Mouse (Mus musculus) heart, adult 2 months (tissue): ENCODE results near the gene Robo1. TPM values are rescaled to one million over a fixed set of nuclear protein-coding genes. Genes with fewer than 3 reads are reported as not detected.

ENCODE experiments used
- DNase-seq, 2 experiments: peaks; one replicate each; pipeline ENCODE4 v3.0.0; 2021
- H3K27ac ChIP-seq: fragments of 200-600 bp; 2 replicates; pipeline ENCODE4 v1.8.1; 2022
- H3K27me3 ChIP-seq: fragments of 200-500 bp; 2 replicates; pipeline ENCODE4 v1.6.1; 2012; ENCODE audit warnings: mild to moderate bottlenecking, low read length, inconsistent platforms, mixed read lengths; ENCODE audit not compliant: control insufficient read depth, insufficient read depth
- H3K36me3 ChIP-seq: fragments of 200-500 bp; 2 replicates; pipeline ENCODE4 v1.6.1; 2012; ENCODE audit warnings: low read length, inconsistent platforms; ENCODE audit not compliant: control insufficient read depth, insufficient read depth
- H3K4me1 ChIP-seq: fragments of 200-500 bp; 2 replicates; pipeline ENCODE4 v1.6.1; 2011; ENCODE audit warnings: low read length; ENCODE audit not compliant: control insufficient read depth, insufficient read depth
- H3K4me3 ChIP-seq: fragments of 200-600 bp; 2 replicates; pipeline ENCODE4 v1.8.1; 2022
- H3K79me2 ChIP-seq: fragments of 200-500 bp; replicated peaks from 2 replicates; pipeline ENCODE4 v1.6.1; 2012; ENCODE audit warnings: mild to moderate bottlenecking, inconsistent platforms, low read length, moderate library complexity, mixed read lengths; ENCODE audit not compliant: control insufficient read depth, insufficient read depth
- H3K9ac ChIP-seq: fragments of 200-500 bp; 2 replicates; pipeline ENCODE4 v1.6.1; 2012; ENCODE audit warnings: low read depth, mild to moderate bottlenecking, control low read depth, inconsistent platforms, low read length, mixed read lengths
- CTCF ChIP-seq: fragments of 200-600 bp; IDR thresholded peaks from 2 replicates; pipeline ENCODE4 v1.8.1; 2022; ENCODE audit warnings: antibody characterized with exemption, mild to moderate bottlenecking, moderate library complexity
- EP300 ChIP-seq: fragments of 200-500 bp; IDR thresholded peaks from 2 replicates; pipeline ENCODE4 v1.6.1; 2011; ENCODE audit warnings: low read depth, low read length, control low read depth; ENCODE audit not compliant: insufficient read depth
- POLR2A ChIP-seq: fragments of 200-500 bp; IDR thresholded peaks from 2 replicates; pipeline ENCODE4 v1.6.1; 2011; ENCODE audit warnings: mild to moderate bottlenecking, low read depth, low read length, control low read depth; ENCODE audit not compliant: insufficient read depth
- WGBS: fragments of 180-500 bp; shearing (Covaris S2); methylation state at CpG from one replicate; pipeline ENCODE4 v1.1.7; 2018; 5-methylcytosine and 5-hydroxymethylcytosine counted together
- intact Hi-C: fragments of 180-260 bp; cut with DNase I; formaldehyde crosslinking; loops from one replicate; pipeline ENCODE4 v1.15.1; 2025
- polyA plus RNA-seq: library from polyadenylated mRNA; depleted of rRNA; stranded (reverse); fragments of >200 nt; gene quantifications from 2 replicates; pipeline ENCODE4 v1.2.3, GENCODE M21; 2012
- total RNA-seq, 2 experiments: library from RNA; stranded (reverse); gene quantifications; 2 replicates each; pipeline ENCODE4 v1.2.3; 2021

Robo1 gene
- total and polyA plus RNA-seq, 3 experiments = 0.76 to 1.2 (median 1.1) TPM

GRCm38 (mm10) chr16:72419328-72420066, 111.4 kb downstream of the Robo1 start:
- 63% methylated on average over 5 of the region's 5 CpGs for WGBS
- no peak overlapping the region for H3K27ac ChIP-seq

GRCm38 (mm10) chr16:72422426-72422825, 114.3 kb downstream of the Robo1 start:
- intact Hi-C loops = no loop called here
- H3K4me1 ChIP-seq = no peaks in the 10 kb centered on the region
- no peaks in the 10 kb centered on the region for H3K27me3 ChIP-seq
- H3K4me3 ChIP-seq = no peak overlapping the region
- H3K9ac ChIP-seq = no peak overlapping the region
- no peak overlapping the region for H3K27ac ChIP-seq
- no peaks in the 10 kb centered on the region; the same call in 1 of the 2 replicates for H3K36me3 ChIP-seq
- no peak for TF ChIP-seq EP300
- WGBS = 18% methylated on average over 4 of the region's 4 CpGs
- DNase-seq = no peak
- no peaks in the 10 kb centered on the region for H3K79me2 ChIP-seq

More at GRCm38 (mm10) chr16:72419328-72420066, 111.4 kb downstream of the Robo1 start:
- no peaks in the 10 kb centered on the region for H3K79me2 ChIP-seq
- no peak for DNase-seq
- H3K4me3 ChIP-seq = no peak overlapping the region
- H3K9ac ChIP-seq = no peak overlapping the region
- H3K4me1 ChIP-seq = no peaks in the 10 kb centered on the region
- intact Hi-C loops = no loop called here
- H3K27me3 ChIP-seq = no peaks in the 10 kb centered on the region
- no peak for TF ChIP-seq EP300
- TF ChIP-seq CTCF = no peak
- H3K36me3 ChIP-seq = no peaks in the 10 kb centered on the region; the same call in 1 of the 2 replicates

- Histone ChIP-seq H3K27ac (no peak overlapping the region), H3K9ac (no peak overlapping the region), H3K4me1 (no peaks in the 10 kb centered on the region), H3K36me3 (no peaks in the 10 kb centered on the region), H3K4me3 (no peak overlapping the region), H3K79me2 (no peaks in the 10 kb centered on the region), H3K27me3 (no peaks in the 10 kb centered on the region)
- intact Hi-C loops = no loop called here
- TF ChIP-seq POLR2A (no peak), CTCF (no peak), EP300 (no peak)
- no peak for DNase-seq
These were observed 126.3 kb downstream of the Robo1 start for GRCm38 (mm10) chr16:72434396-72434795.

GRCm38 (mm10) chr16:72444428-72445135, 136.5 kb downstream of the Robo1 start:
- no peak for TF ChIP-seq POLR2A
- no peak for TF ChIP-seq CTCF
- no peak for TF ChIP-seq EP300
- Histone ChIP-seq H3K27me3 (no peaks in the 10 kb centered on the region), H3K36me3 (no peaks in the 10 kb centered on the region), H3K27ac (no peak overlapping the region), H3K9ac (no peak overlapping the region), H3K4me1 (no peaks in the 10 kb centered on the region), H3K79me2 (no peaks in the 10 kb centered on the region), H3K4me3 (no peak overlapping the region)
- intact Hi-C loops = no loop called here
- 75% methylated on average over 18 of the region's 18 CpGs for WGBS
- DNase-seq = no peak

GRCm38 (mm10) chr16:72458155-72458554, 150.0 kb downstream of the Robo1 start:
- Histone ChIP-seq H3K4me1 (no peaks in the 10 kb centered on the region), H3K27ac (no peak overlapping the region), H3K4me3 (no peak overlapping the region), H3K9ac (no peak overlapping the region), H3K36me3 (no peaks in the 10 kb centered on the region), H3K27me3 (no peaks in the 10 kb centered on the region), H3K79me2 (no peaks in the 10 kb centered on the region)
- WGBS = 50% methylated on average over 10 of the region's 10 CpGs
- DNase-seq = no peak
- intact Hi-C loops = no loop called here
- TF ChIP-seq POLR2A (no peak), EP300 (no peak), CTCF (no peak)

- Histone ChIP-seq H3K9ac (no peak overlapping the region), H3K4me1 (no peaks in the 10 kb centered on the region), H3K36me3 (no peaks in the 10 kb centered on the region), H3K79me2 (no peaks in the 10 kb centered on the region), H3K27ac (no peak overlapping the region), H3K27me3 (no peaks in the 10 kb centered on the region), H3K4me3 (no peak overlapping the region)
- TF ChIP-seq EP300 (no peak), CTCF (no peak), POLR2A (no peak)
- no peak for DNase-seq
- intact Hi-C loops = no loop called here
- 73% methylated on average over 10 of the region's 10 CpGs for WGBS
These were observed 150.5 kb downstream of the Robo1 start for GRCm38 (mm10) chr16:72458576-72458975.
